Mouse (Mus musculus): ENCODE results near the gene Tctn1. TPM values are rescaled to one million over a fixed set of nuclear protein-coding genes. Genes with fewer than 3 reads are reported as not detected.
A peak's percentile ranks its signal among the peaks of the same experiment; 100 is the strongest.

Gene Tctn1
- total RNA-seq, 1 experiment from 2014 or later: 8.8 TPM

GRCm38 (mm10) chr5:122286191-122286590 lies 21.9 kb upstream of the Tctn1 start:
- ATAC-seq (replicated peaks; ENCODE audit: low read depth, poor library complexity, severe bottlenecking): no peak

GRCm38 (mm10) chr5:122285767-122286150 lies 21.5 kb upstream of the Tctn1 start:
- ATAC-seq (replicated peaks; ENCODE audit: low read depth, poor library complexity, severe bottlenecking): no peak

GRCm38 (mm10) chr5:122285029-122285766 lies 20.9 kb upstream of the Tctn1 start:
- ATAC-seq (replicated peaks; ENCODE audit: low read depth, poor library complexity, severe bottlenecking): peak; percentile 27

- peak; percentile 77 for ATAC-seq (replicated peaks; ENCODE audit: low read depth, poor library complexity, severe bottlenecking)
Observed at GRCm38 (mm10) chr5:122284183-122285028, 20.1 kb upstream of the Tctn1 start, which contains the start of gene Pptc7. Pptc7 (plus strand) TSS chr5:122284365.

GRCm38 (mm10) chr5:122283828-122284182 lies 19.5 kb upstream of the Tctn1 start:
- no peak for ATAC-seq (replicated peaks; ENCODE audit: low read depth, poor library complexity, severe bottlenecking)

- ATAC-seq (replicated peaks; ENCODE audit: low read depth, poor library complexity, severe bottlenecking): no peak
Observed at GRCm38 (mm10) chr5:122280827-122281462, 16.7 kb upstream of the Tctn1 start.

GRCm38 (mm10) chr5:122280422-122280826 lies 16.2 kb upstream of the Tctn1 start:
- ATAC-seq (replicated peaks; ENCODE audit: low read depth, poor library complexity, severe bottlenecking): no peak

- no peak for ATAC-seq (replicated peaks; ENCODE audit: low read depth, poor library complexity, severe bottlenecking)
Observed at GRCm38 (mm10) chr5:122279799-122280421, 15.7 kb upstream of the Tctn1 start.

- ATAC-seq (replicated peaks; ENCODE audit: low read depth, poor library complexity, severe bottlenecking): no peak
Observed at GRCm38 (mm10) chr5:122278946-122279345, 14.7 kb upstream of the Tctn1 start.

GRCm38 (mm10) chr5:122274785-122275184 lies 10.5 kb upstream of the Tctn1 start:
- ATAC-seq (replicated peaks; ENCODE audit: low read depth, poor library complexity, severe bottlenecking): peak; percentile 91

- no peak for ATAC-seq (replicated peaks; ENCODE audit: low read depth, poor library complexity, severe bottlenecking)
Observed at GRCm38 (mm10) chr5:122272821-122273220, 8.6 kb upstream of the Tctn1 start.

- no peak for ATAC-seq (replicated peaks; ENCODE audit: low read depth, poor library complexity, severe bottlenecking)
Observed at GRCm38 (mm10) chr5:122268858-122269604, 4.8 kb upstream of the Tctn1 start.

- peak; percentile 30; the same call in 1 of the 2 replicates for ATAC-seq (replicated peaks; ENCODE audit: low read depth, poor library complexity, severe bottlenecking)
Observed at GRCm38 (mm10) chr5:122267899-122268298, 3.6 kb upstream of the Tctn1 start.

GRCm38 (mm10) chr5:122267136-122267535 lies 2.9 kb upstream of the Tctn1 start:
- ATAC-seq (replicated peaks; ENCODE audit: low read depth, poor library complexity, severe bottlenecking): no peak

- ATAC-seq (replicated peaks; ENCODE audit: low read depth, poor library complexity, severe bottlenecking): no peak
Observed at GRCm38 (mm10) chr5:122265942-122266341, 1.7 kb upstream of the Tctn1 start.

- no peak for ATAC-seq (replicated peaks; ENCODE audit: low read depth, poor library complexity, severe bottlenecking)
Observed at GRCm38 (mm10) chr5:122265187-122265586, 927 bp upstream of the Tctn1 start.

GRCm38 (mm10) chr5:122262104-122262503 lies 2.2 kb downstream of the Tctn1 start:
- no peak for ATAC-seq (replicated peaks; ENCODE audit: low read depth, poor library complexity, severe bottlenecking)

- 0 out of 2 replicates have a peak, but pooled peaks have one; percentile 15 for ATAC-seq (replicated peaks; ENCODE audit: low read depth, poor library complexity, severe bottlenecking)
Observed at GRCm38 (mm10) chr5:122258027-122258741, 6.1 kb downstream of the Tctn1 start.

Data from common myeloid progenitor, adult 5-6 weeks (primary cell).